Comparison of ENCODE assay signal across 8 mouse cellular contexts in the genomic region with DNA sequence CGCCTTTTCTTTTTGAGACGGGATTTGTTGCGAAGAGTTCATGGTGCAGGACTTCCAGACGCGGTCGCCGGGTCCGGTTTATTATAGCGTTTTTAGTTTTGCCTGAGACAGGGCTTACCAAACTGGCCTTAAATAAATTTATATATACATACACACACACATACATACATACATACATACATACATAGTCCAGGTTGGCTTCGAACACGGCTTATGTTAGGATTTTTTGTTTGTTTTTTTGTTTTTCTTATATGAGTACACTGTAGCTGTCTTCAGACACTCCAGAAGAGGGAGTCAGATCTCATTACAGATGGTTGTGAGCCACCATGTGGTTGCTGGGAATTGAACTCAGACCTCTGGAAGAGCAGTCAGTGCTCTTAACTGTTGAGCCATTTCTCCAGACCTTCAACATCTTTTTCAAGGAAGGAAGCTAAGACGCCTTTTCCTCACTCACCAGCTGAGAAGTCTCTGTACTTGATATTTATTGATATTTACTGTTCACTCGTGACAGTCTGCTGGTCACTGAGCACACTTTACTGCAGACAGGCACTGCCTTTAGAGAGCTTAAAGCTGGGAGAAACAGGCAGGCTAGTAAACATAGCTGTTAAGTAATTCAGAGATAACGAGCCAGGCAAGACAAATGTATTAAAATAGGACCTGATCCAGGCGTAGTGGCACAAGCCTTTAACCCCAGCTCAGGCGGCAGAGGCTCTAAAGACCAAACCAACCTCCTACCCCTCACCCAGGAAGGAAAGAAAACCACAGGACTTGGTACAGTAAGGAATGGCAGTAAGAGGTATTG. TPM values are rescaled to one million over a fixed set of nuclear protein-coding genes. Genes with fewer than 3 reads are reported as not detected.
A peak's percentile ranks its signal among the peaks of the same experiment; 100 is the strongest.
DNase-seq lines count a peak whose midpoint lies in the region; ATAC-seq and TF ChIP-seq lines count a peak whose summit lies in the region.

No protein-coding gene starts in this region.

- H3K4me2 ChIP-seq in heart, embryonic 11.5 days = peak overlapping the region; percentile 73
- peak overlapping the region; percentile 85 for H3K4me2 ChIP-seq in forebrain, embryonic 14.5 days (ENCODE audit: low read length)
- peak overlapping the region; percentile 85 for H3K4me2 ChIP-seq in liver, embryonic 11.5 days
- peak overlapping the region; percentile 53 for H3K4me2 ChIP-seq in stomach, embryonic 16.5 days (ENCODE audit: low read depth, low read length)

- H3K4me1 ChIP-seq in heart, embryonic 11.5 days (ENCODE audit: control insufficient read depth, insufficient read depth, low read length) = peaks cover 11% of the 10 kb centered on the region; the same call in 1 of the 2 replicates
- peaks cover 68% of the 10 kb centered on the region for H3K4me1 ChIP-seq in E14TG2a.4 (replicated peaks; ENCODE audit: low read depth, low read length)
- H3K4me1 ChIP-seq in forebrain, embryonic 14.5 days (ENCODE audit: control insufficient read depth, insufficient read depth, low read length) = peaks cover 10% of the 10 kb centered on the region
- H3K4me1 ChIP-seq in liver, embryonic 11.5 days (replicated peaks; ENCODE audit: control insufficient read depth, insufficient read depth, low read length) = peaks cover 24% of the 10 kb centered on the region
- H3K4me1 ChIP-seq in stomach, embryonic 16.5 days (ENCODE audit: control insufficient read depth, insufficient read depth, low read length) = peaks cover 18% of the 10 kb centered on the region

- WGBS in heart, embryonic 11.5 days (ENCODE audit: insufficient replicate concordance) = 14% methylated on average over 16 of the region's 16 CpGs
- 9% methylated on average over 16 of the region's 16 CpGs for WGBS in forebrain, embryonic 14.5 days
- WGBS in liver, embryonic 11.5 days = 8% methylated on average over 16 of the region's 16 CpGs
- 8% methylated on average over 16 of the region's 16 CpGs for WGBS in stomach, embryonic 16.5 days

- TF ChIP-seq CTCF in E14TG2a.4 (conservative IDR thresholded peaks at IDR 0.05; ENCODE audit: low read length) = no peak

- H3K4me3 ChIP-seq in heart, embryonic 11.5 days (ENCODE audit: low read depth, low read length) = peak overlapping the region; percentile 84
- peak overlapping the region; percentile 88 for H3K4me3 ChIP-seq in E14TG2a.4 (replicated peaks; ENCODE audit: low read length)
- H3K4me3 ChIP-seq in forebrain, embryonic 14.5 days (ENCODE audit: low read depth, low read length) = peak overlapping the region; percentile 78
- H3K4me3 ChIP-seq in liver, embryonic 11.5 days (ENCODE audit: low read depth, low read length) = peak overlapping the region; percentile 81
- H3K4me3 ChIP-seq in stomach, embryonic 16.5 days (replicated peaks; ENCODE audit: low read length) = peak overlapping the region; percentile 83

- H3K27me3 ChIP-seq in heart, embryonic 11.5 days (ENCODE audit: control insufficient read depth, insufficient read depth, low read length) = no peaks in the 10 kb centered on the region
- H3K27me3 ChIP-seq in E14TG2a.4 (ENCODE audit: insufficient read depth, low read length) = no peaks in the 10 kb centered on the region
- H3K27me3 ChIP-seq in forebrain, embryonic 14.5 days (replicated peaks; ENCODE audit: control insufficient read depth, insufficient read depth, low read length) = no peaks in the 10 kb centered on the region
- H3K27me3 ChIP-seq in liver, embryonic 11.5 days (replicated peaks; ENCODE audit: control insufficient read depth, insufficient read depth, low read length) = no peaks in the 10 kb centered on the region
- no peaks in the 10 kb centered on the region for H3K27me3 ChIP-seq in stomach, embryonic 16.5 days (ENCODE audit: control insufficient read depth, insufficient read depth, low read length)

- H3K36me3 ChIP-seq in heart, embryonic 11.5 days (ENCODE audit: control insufficient read depth, insufficient read depth, low read length) = no peaks in the 10 kb centered on the region
- peaks cover 60% of the 10 kb centered on the region for H3K36me3 ChIP-seq in E14TG2a.4 (ENCODE audit: insufficient read depth, low read length)
- peaks cover 11% of the 10 kb centered on the region for H3K36me3 ChIP-seq in forebrain, embryonic 14.5 days (ENCODE audit: control insufficient read depth, insufficient read depth, low read length)
- H3K36me3 ChIP-seq in liver, embryonic 11.5 days (ENCODE audit: control insufficient read depth, insufficient read depth, low read length) = peaks cover 9% of the 10 kb centered on the region
- H3K36me3 ChIP-seq in stomach, embryonic 16.5 days (ENCODE audit: control insufficient read depth, insufficient read depth, low read length) = no peaks in the 10 kb centered on the region

- no peak for ATAC-seq in heart, embryonic 11.5 days (replicated peaks; ENCODE audit: insufficient number of reproducible peaks, low FRiP score, low TSS enrichment)
- peak; percentile 5; the same call in 1 of the 2 replicates for ATAC-seq in forebrain, embryonic 14.5 days
- ATAC-seq in liver, embryonic 11.5 days (replicated peaks; ENCODE audit: low FRiP score) = no peak
- no peak for ATAC-seq in stomach, embryonic 16.5 days (ENCODE audit: insufficient read depth, low FRiP score)

- H3K9me3 ChIP-seq in heart, embryonic 11.5 days (replicated peaks; ENCODE audit: control insufficient read depth, low read length) = peaks cover 3% of the 10 kb centered on the region; the same call in 1 of the 2 replicates
- peaks cover 13% of the 10 kb centered on the region for H3K9me3 ChIP-seq in E14TG2a.4 (ENCODE audit: low read length)
- no peaks in the 10 kb centered on the region for H3K9me3 ChIP-seq in forebrain, embryonic 14.5 days (replicated peaks; ENCODE audit: control insufficient read depth, low read length)
- no peaks in the 10 kb centered on the region for H3K9me3 ChIP-seq in liver, embryonic 11.5 days (ENCODE audit: control insufficient read depth, low read length)
- H3K9me3 ChIP-seq in stomach, embryonic 16.5 days (replicated peaks; ENCODE audit: control insufficient read depth, low read length) = no peaks in the 10 kb centered on the region

- DNase-seq in heart, adult 11 months = no peak
- peak; percentile 15 for DNase-seq in forebrain, embryonic 14.5 days (ENCODE audit: low spot score)
- no peak for DNase-seq in liver, embryonic 11.5 days (ENCODE audit: low spot score)
- no peak for DNase-seq in cerebellum, adult 9-11 months
- no peak for DNase-seq in cerebellum, postnatal 25 days

- H3K27ac ChIP-seq in heart, embryonic 11.5 days (ENCODE audit: low read depth, low read length) = peak overlapping the region; percentile 100
- peak overlapping the region; percentile 100 for H3K27ac ChIP-seq in forebrain, embryonic 14.5 days (ENCODE audit: low read depth, low read length)
- peak overlapping the region; percentile 99 for H3K27ac ChIP-seq in liver, embryonic 11.5 days (ENCODE audit: low read depth, low read length)
- peak overlapping the region; percentile 100 for H3K27ac ChIP-seq in stomach, embryonic 16.5 days (ENCODE audit: low read length)

- H3K9ac ChIP-seq in heart, embryonic 11.5 days (ENCODE audit: low read depth, low read length) = peak overlapping the region; percentile 99
- H3K9ac ChIP-seq in forebrain, embryonic 14.5 days (ENCODE audit: low read length) = peak overlapping the region; percentile 99
- peak overlapping the region; percentile 99 for H3K9ac ChIP-seq in liver, embryonic 11.5 days (ENCODE audit: low read depth, low read length)
- H3K9ac ChIP-seq in stomach, embryonic 16.5 days (ENCODE audit: low read length) = peak overlapping the region; percentile 100

RNA-seq across cellular contexts. Expression of a gene that starts 1.1 kb away (rescaled TPM):
- polyA plus RNA-seq in heart, embryonic 11.5 days (2014; fragmentation: Nextera tagmentation; extraction: Ambion mirVana) = 33.7 and 38.6 TPM in 2 replicates
- polyA plus RNA-seq in forebrain, embryonic 14.5 days (2014; fragmentation: Nextera tagmentation; extraction: Ambion mirVana) = 10.3 and 12.1 TPM in 2 replicates
- polyA plus RNA-seq in liver, embryonic 11.5 days (2014; fragmentation: Nextera tagmentation; extraction: Ambion mirVana) = 62.9 and 65.3 TPM in 2 replicates
- polyA plus RNA-seq in stomach, embryonic 16.5 days (2015; fragmentation: Nextera tagmentation; extraction: Ambion mirVana) = 34.0 and 40.4 TPM in 2 replicates

RNA-seq across cellular contexts. Expression of a gene that starts 51.9 kb away (rescaled TPM):
- polyA plus RNA-seq in heart, embryonic 11.5 days (2014; fragmentation: Nextera tagmentation; extraction: Ambion mirVana) = not detected in 2 replicates
- polyA plus RNA-seq in forebrain, embryonic 14.5 days (2014; fragmentation: Nextera tagmentation; extraction: Ambion mirVana) = not detected in 2 replicates
- polyA plus RNA-seq in liver, embryonic 11.5 days (2014; fragmentation: Nextera tagmentation; extraction: Ambion mirVana) = not detected in 2 replicates
- polyA plus RNA-seq in stomach, embryonic 16.5 days (2015; fragmentation: Nextera tagmentation; extraction: Ambion mirVana) = 0.30 and 0.49 TPM in 2 replicates
